Mouse (Mus musculus) heart, postnatal 0 days (tissue): ENCODE data around the gene Ern1.

Experiments used
- CTCF ChIP-seq: IDR thresholded peaks from 2 replicates; pipeline ENCODE4 v1.5.1; 2016; ENCODE audit warnings: antibody characterized with exemption, control low read depth, low read depth
- EP300 ChIP-seq: IDR thresholded peaks from 2 replicates; pipeline ENCODE4 v1.6.1; 2016; ENCODE audit warnings: antibody characterized with exemption, low read depth

- TF ChIP-seq CTCF (no peak), EP300 (no peak)
Observed at GRCm38 (mm10) chr11:106521612-106522011, 34.0 kb upstream of the Ern1 start.
